Mouse (Mus musculus) gastrocnemius, postnatal 4 days (tissue): ENCODE results near the gene Zbtb33. TPM values are rescaled to one million over a fixed set of nuclear protein-coding genes. Genes with fewer than 3 reads are reported as not detected.

Experiments used
- DNase-seq, 2 experiments: peaks; one replicate each; pipeline ENCODE4 v3.0.0; 2021 to 2022; ENCODE audit warnings: low spot score in 2 of 2, mixed read lengths in 2 of 2
- long read RNA-seq, 2 experiments: library from polyadenylated mRNA; stranded (forward); transcript quantifications; one replicate each; pipeline ENCODE4 v2.0.0; 2021
- total RNA-seq, 2 experiments: library from RNA; stranded (reverse); gene quantifications; 2 replicates each; pipeline ENCODE4 v1.2.3; 2021

Gene Zbtb33
- 10 to 100 TPM; 11.6 to 12.7 TPM for total RNA-seq
- long read RNA-seq, experiment 1, partial matches to known transcripts, result 0 of 1 reads
- long read RNA-seq, experiment 1, other reads (novel, unspliced or antisense), result 1 of 1 reads
- long read RNA-seq, experiment 2, result 0 reads

- DNase-seq, result peak; percentile 78 to 85
These were observed at the start of gene Zbtb33 for GRCm38 (mm10) chrX:38189552-38190457. TSS of gene Zbtb33 (plus strand) at chrX:38189793.

GRCm38 (mm10) chrX:38159097-38159496 lies 30.5 kb upstream of the Zbtb33 start:
- no peak for DNase-seq

GRCm38 (mm10) chrX:38165315-38165714 lies 24.3 kb upstream of the Zbtb33 start:
- DNase-seq, result no peak

- DNase-seq, result no peak
These were observed 23.5 kb upstream of the Zbtb33 start for GRCm38 (mm10) chrX:38166064-38166463.

- no peak for DNase-seq
These were observed 23.0 kb upstream of the Zbtb33 start for GRCm38 (mm10) chrX:38166592-38166991.

- peak in 1 of 2 experiments; percentile 19 for DNase-seq
These were observed 9.7 kb upstream of the Zbtb33 start for GRCm38 (mm10) chrX:38179891-38180310.

GRCm38 (mm10) chrX:38180656-38181607 lies 8.7 kb upstream of the Zbtb33 start:
- DNase-seq, result peak in 1 of 2 experiments; percentile 8

- DNase-seq, result peak in 1 of 2 experiments; percentile 59
These were observed 7.9 kb upstream of the Zbtb33 start for GRCm38 (mm10) chrX:38181608-38182258.

GRCm38 (mm10) chrX:38185520-38185919 lies 4.1 kb upstream of the Zbtb33 start:
- no peak for DNase-seq

GRCm38 (mm10) chrX:38190458-38190764 lies 818 bp downstream of the Zbtb33 start:
- no peak for DNase-seq

GRCm38 (mm10) chrX:38201816-38202215 lies 12.2 kb downstream of the Zbtb33 start:
- DNase-seq, result no peak

GRCm38 (mm10) chrX:38207392-38207791 lies 17.8 kb downstream of the Zbtb33 start:
- no peak for DNase-seq

GRCm38 (mm10) chrX:38216986-38217675 lies 27.5 kb downstream of the Zbtb33 start:
- DNase-seq, result no peak

- no peak for DNase-seq
These were observed 28.0 kb downstream of the Zbtb33 start for GRCm38 (mm10) chrX:38217676-38217991.

GRCm38 (mm10) chrX:38222757-38223156 lies 33.2 kb downstream of the Zbtb33 start:
- DNase-seq, result no peak

- DNase-seq, result no peak
These were observed 40.3 kb downstream of the Zbtb33 start for GRCm38 (mm10) chrX:38229888-38230287.

GRCm38 (mm10) chrX:38237731-38238130 lies 48.1 kb downstream of the Zbtb33 start:
- DNase-seq, result peak in 1 of 2 experiments; percentile 24
